ENCODE assay signal across 23 mouse cellular contexts in the genomic region with DNA sequence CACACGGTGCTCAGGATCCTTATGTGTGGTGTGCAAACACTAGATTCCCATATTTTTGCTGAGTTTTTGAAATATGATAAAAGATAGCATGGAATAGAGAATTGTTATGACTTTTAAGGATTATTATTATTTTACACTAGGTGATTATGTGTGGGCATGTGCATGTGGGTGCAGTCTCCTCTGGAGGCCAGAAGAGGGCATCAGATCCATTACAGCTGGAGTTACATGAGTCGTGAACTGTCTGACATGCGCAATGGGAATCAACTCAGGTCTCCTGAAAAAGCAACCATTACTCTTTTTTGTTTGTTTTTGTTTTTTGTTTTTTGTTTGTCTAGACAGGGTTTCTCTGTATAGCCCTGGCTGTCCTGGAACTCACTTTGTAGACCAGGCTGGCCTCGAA. TPM values are rescaled to one million over a fixed set of nuclear protein-coding genes. Genes with fewer than 3 reads are reported as not detected.
DNase-seq lines count a peak whose midpoint lies in the region; ATAC-seq and TF ChIP-seq lines count a peak whose summit lies in the region.
"Had no signal": no experiment of that assay in that cellular context is flagged by ENCODE, and none has a peak within 500 bp of the region (broad histone marks: within the 10 kb centered on the region; RNA-seq: fewer than 3 reads in every experiment).

No protein-coding gene starts in this region.

- no peaks in the 10 kb centered on the region for H3K36me3 ChIP-seq in intestine, postnatal 0 days (ENCODE audit: control insufficient read depth, insufficient read depth)
- H3K36me3 ChIP-seq in intestine, embryonic 16.5 days (ENCODE audit: control insufficient read depth, insufficient read depth, low read length): no peaks in the 10 kb centered on the region
- H3K36me3 ChIP-seq in lung, embryonic 14.5 days (ENCODE audit: insufficient read depth): no peaks in the 10 kb centered on the region
- H3K36me3 ChIP-seq: embryonic facial prominence, embryonic 15.5 days; forebrain, embryonic 10.5 days; heart, embryonic 12.5 days; hindbrain, embryonic 15.5 days; limb, embryonic 10.5 days; liver, embryonic 13.5 days; midbrain, embryonic 12.5 days; neural tube, embryonic 15.5 days had no signal

- H3K27me3 ChIP-seq in intestine, postnatal 0 days (replicated peaks; ENCODE audit: control insufficient read depth, insufficient read depth, low read length): no peaks in the 10 kb centered on the region
- H3K27me3 ChIP-seq in intestine, embryonic 16.5 days (replicated peaks; ENCODE audit: control insufficient read depth, insufficient read depth, low read length): no peaks in the 10 kb centered on the region
- H3K27me3 ChIP-seq in lung, embryonic 14.5 days (ENCODE audit: insufficient read depth, low read length): no peaks in the 10 kb centered on the region
- H3K27me3 ChIP-seq: embryonic facial prominence, embryonic 15.5 days; hindbrain, embryonic 15.5 days; neural tube, embryonic 15.5 days had no signal

- H3K4me1 ChIP-seq in intestine, postnatal 0 days (replicated peaks; ENCODE audit: control insufficient read depth, insufficient read depth, low read length): no peaks in the 10 kb centered on the region
- 0 out of 2 replicates have a peak, but pooled peaks cover 3% of the 10 kb centered on the region for H3K4me1 ChIP-seq in intestine, embryonic 16.5 days (ENCODE audit: control insufficient read depth, insufficient read depth, low read length)
- no peaks in the 10 kb centered on the region for H3K4me1 ChIP-seq in lung, embryonic 14.5 days (ENCODE audit: insufficient read depth)
- H3K4me1 ChIP-seq: embryonic facial prominence, embryonic 15.5 days had no signal

- WGBS in intestine, postnatal 0 days: 90% methylated on average over 4 of the region's 4 CpGs
- 84% methylated on average over 4 of the region's 4 CpGs for WGBS in intestine, embryonic 16.5 days
- 76% methylated on average over 4 of the region's 4 CpGs for WGBS in lung, embryonic 14.5 days

- no peaks in the 10 kb centered on the region for H3K9me3 ChIP-seq in intestine, postnatal 0 days (ENCODE audit: control insufficient read depth)
- H3K9me3 ChIP-seq in intestine, embryonic 16.5 days (ENCODE audit: control insufficient read depth, low read length): no peaks in the 10 kb centered on the region
- H3K9me3 ChIP-seq in lung, embryonic 14.5 days (ENCODE audit: low read depth, low read length): no peaks in the 10 kb centered on the region
- H3K9me3 ChIP-seq: embryonic facial prominence, embryonic 15.5 days; forebrain, embryonic 10.5 days; heart, embryonic 12.5 days; hindbrain, embryonic 15.5 days; limb, embryonic 10.5 days; liver, embryonic 13.5 days; midbrain, embryonic 12.5 days; neural tube, embryonic 15.5 days had no signal

- no peak for DNase-seq in lung, embryonic 14.5 days
- DNase-seq in lung, postnatal 4 days: no peak
- peak; percentile 71 for DNase-seq in ES-CJ7 (ENCODE audit: low read depth, low spot score)
- no peak for DNase-seq in spleen, adult 18-20 months
- no peak for DNase-seq in right cerebral cortex, adult 18-20 months
- DNase-seq: cerebellum, adult 9-11 months; gastrocnemius, postnatal 36 days; kidney, adult 8-10 months; kidney, postnatal 4 days; layer of hippocampus, postnatal 36 days; liver, embryonic 13.5 days; right cerebral cortex, postnatal 4 days had no signal

- ATAC-seq in intestine, postnatal 0 days: no peak
- no peak for ATAC-seq in intestine, embryonic 16.5 days
- ATAC-seq in lung, embryonic 14.5 days (ENCODE audit: insufficient read depth): no peak

- H3K27ac ChIP-seq in intestine, postnatal 0 days (ENCODE audit: low read depth, low read length): no peak overlapping the region
- no peak overlapping the region for H3K27ac ChIP-seq in intestine, embryonic 16.5 days (ENCODE audit: low read length)
- H3K27ac ChIP-seq in lung, embryonic 14.5 days (ENCODE audit: low read depth): no peak overlapping the region
- H3K27ac ChIP-seq: embryonic facial prominence, embryonic 15.5 days; forebrain, embryonic 10.5 days; hindbrain, embryonic 15.5 days; limb, embryonic 10.5 days; liver, embryonic 13.5 days; macrophage; midbrain, embryonic 12.5 days had no signal

- H3K4me3 ChIP-seq in intestine, postnatal 0 days (ENCODE audit: low read depth, low read length): no peak overlapping the region
- H3K4me3 ChIP-seq in intestine, embryonic 16.5 days (ENCODE audit: low read length): no peak overlapping the region
- no peak overlapping the region for H3K4me3 ChIP-seq in lung, embryonic 14.5 days (ENCODE audit: low read depth, low read length)
- H3K4me3 ChIP-seq: embryonic facial prominence, embryonic 15.5 days; forebrain, embryonic 10.5 days; heart, embryonic 12.5 days; hindbrain, embryonic 15.5 days; limb, embryonic 10.5 days; liver, embryonic 13.5 days; midbrain, embryonic 12.5 days; myocyte; neural tube, embryonic 15.5 days had no signal

- no peak overlapping the region for H3K9ac ChIP-seq in intestine, postnatal 0 days (ENCODE audit: low read depth, low read length)
- H3K9ac ChIP-seq in intestine, embryonic 16.5 days (ENCODE audit: low read depth, low read length): no peak overlapping the region
- no peak overlapping the region for H3K9ac ChIP-seq in lung, embryonic 14.5 days
- H3K9ac ChIP-seq: embryonic facial prominence, embryonic 15.5 days; heart, embryonic 12.5 days; hindbrain, embryonic 15.5 days; liver, embryonic 13.5 days; midbrain, embryonic 12.5 days; neural tube, embryonic 15.5 days had no signal

- H3K4me2 ChIP-seq in intestine, postnatal 0 days (replicated peaks; ENCODE audit: low read depth): no peak overlapping the region
- H3K4me2 ChIP-seq in intestine, embryonic 16.5 days (ENCODE audit: low read depth, low read length): no peak overlapping the region
- H3K4me2 ChIP-seq in lung, embryonic 14.5 days: no peak overlapping the region
- H3K4me2 ChIP-seq: embryonic facial prominence, embryonic 15.5 days; heart, embryonic 12.5 days; hindbrain, embryonic 15.5 days; liver, embryonic 13.5 days; midbrain, embryonic 12.5 days; neural tube, embryonic 15.5 days had no signal

- TF ChIP-seq CTCF in intestine, postnatal 0 days (IDR thresholded peaks at IDR 0.05; ENCODE audit: low read depth): peak; percentile 32; the same call in 1 of the 2 replicates
- TF ChIP-seq CTCF in lung, embryonic 14.5 days (IDR thresholded peaks at IDR 0.05; ENCODE audit: low read depth): peak; percentile 26

RNA-seq across cellular contexts. Expression of a gene that starts 25.5 kb away (rescaled TPM):
- 1.3 and 1.5 TPM in 2 replicates for polyA plus RNA-seq in intestine, postnatal 0 days (2015; fragmentation: Nextera tagmentation; extraction: Ambion mirVana)
- polyA plus RNA-seq in intestine, embryonic 16.5 days (2015; fragmentation: Nextera tagmentation; extraction: Ambion mirVana): 1.6 and 2.8 TPM in 2 replicates
- 0.18 and 0.21 TPM in 2 replicates for polyA plus RNA-seq in lung, embryonic 14.5 days (2014; fragmentation: Nextera tagmentation; extraction: Ambion mirVana)
- polyA plus RNA-seq: myocyte had no signal

RNA-seq across cellular contexts. Expression of a gene that starts 25.5 kb away (rescaled TPM):
- 22.3 and 22.7 TPM in 2 replicates for polyA plus RNA-seq in intestine, postnatal 0 days (2015; fragmentation: Nextera tagmentation; extraction: Ambion mirVana)
- polyA plus RNA-seq in intestine, embryonic 16.5 days (2015; fragmentation: Nextera tagmentation; extraction: Ambion mirVana): 24.4 and 26.8 TPM in 2 replicates
- polyA plus RNA-seq in lung, embryonic 14.5 days (2014; fragmentation: Nextera tagmentation; extraction: Ambion mirVana): 33.8 and 45.3 TPM in 2 replicates

RNA-seq across cellular contexts. Expression of a gene that starts 31.1 kb away (rescaled TPM):
- polyA plus RNA-seq in intestine, postnatal 0 days (2015; fragmentation: Nextera tagmentation; extraction: Ambion mirVana): 7.2 and 7.7 TPM in 2 replicates
- polyA plus RNA-seq in intestine, embryonic 16.5 days (2015; fragmentation: Nextera tagmentation; extraction: Ambion mirVana): 10.9 and 11.5 TPM in 2 replicates
- 29.9 and 34.1 TPM in 2 replicates for polyA plus RNA-seq in lung, embryonic 14.5 days (2014; fragmentation: Nextera tagmentation; extraction: Ambion mirVana)
